Mouse (Mus musculus): ENCODE data around the gene Adam33.

- no peak for TF ChIP-seq CTCF (IDR thresholded peaks at IDR 0.05; ENCODE audit: borderline replicate concordance, insufficient read depth, low read depth, low read length)
- no peak for TF ChIP-seq POLR2A (IDR thresholded peaks at IDR 0.05; ENCODE audit: borderline replicate concordance, insufficient read depth, low read length)
Measured at GRCm38 (mm10) chr2:131084206-131084605, 20.6 kb upstream of the Adam33 start.
